Mouse (Mus musculus) heart, adult 2 months (tissue): Measurements from ENCODE around the gene Txlng.

Source experiments
- CTCF ChIP-seq: fragments of 200-600 bp; IDR thresholded peaks from 2 replicates; pipeline ENCODE4 v1.8.1; 2022; ENCODE audit warnings: antibody characterized with exemption, mild to moderate bottlenecking, moderate library complexity
- EP300 ChIP-seq: fragments of 200-500 bp; IDR thresholded peaks from 2 replicates; pipeline ENCODE4 v1.6.1; 2011; ENCODE audit warnings: low read depth, low read length, control low read depth; ENCODE audit not compliant: insufficient read depth
- POLR2A ChIP-seq: fragments of 200-500 bp; IDR thresholded peaks from 2 replicates; pipeline ENCODE4 v1.6.1; 2011; ENCODE audit warnings: mild to moderate bottlenecking, low read depth, low read length, control low read depth; ENCODE audit not compliant: insufficient read depth

GRCm38 (mm10) chrX:162760115-162760942 is 68.9 kb downstream of the Txlng start, which contains the start of gene Rbbp7:
- TF ChIP-seq CTCF = no peak
- peak; percentile 88 for TF ChIP-seq POLR2A
- no peak for TF ChIP-seq EP300
